Mouse (Mus musculus): ENCODE results near the gene Kif6.

DNA sequence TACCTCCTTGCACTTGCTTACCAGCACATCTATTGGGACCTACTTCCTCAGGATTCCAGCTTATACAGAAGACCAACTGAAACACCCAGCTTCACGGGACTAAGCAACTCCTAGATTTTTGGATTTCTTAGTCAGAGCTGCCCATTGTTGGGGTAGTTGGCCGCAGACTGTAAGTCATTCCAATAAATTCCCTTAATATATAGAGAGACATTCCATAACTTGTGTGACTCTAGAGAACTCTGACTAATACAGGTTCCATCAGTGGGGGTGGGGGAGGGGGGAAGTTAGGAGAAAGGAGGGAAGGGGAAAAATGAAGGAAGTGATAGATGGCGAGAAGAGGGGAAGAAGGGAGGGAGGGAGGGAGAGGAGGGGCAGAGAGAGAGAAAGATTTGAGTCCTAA, 181.2 kb downstream of the Kif6 start:
- no peak for TF ChIP-seq CTCF (IDR thresholded peaks at IDR 0.05; ENCODE audit: low read depth)
- no peak for TF ChIP-seq EP300 (IDR thresholded peaks at IDR 0.05; ENCODE audit: low read depth)
